Mouse (Mus musculus): ENCODE results near the gene Ap5z1.

Gene Ap5z1

GRCm38 (mm10) chr5:142463461-142464454 is at the start of gene Ap5z1:
Gene Ap5z1, plus strand, starts transcription at chr5:142463944.
- peak; percentile 97 for DNase-seq (ENCODE audit: low spot score)

GRCm38 (mm10) chr5:142415401-142415800 is 48.3 kb upstream of the Ap5z1 start:
- DNase-seq (ENCODE audit: low spot score): no peak

GRCm38 (mm10) chr5:142416070-142416775 is 47.5 kb upstream of the Ap5z1 start:
- no peak for DNase-seq (ENCODE audit: low spot score)

- no peak for DNase-seq (ENCODE audit: low spot score)
Observed at GRCm38 (mm10) chr5:142417104-142417503, 46.6 kb upstream of the Ap5z1 start.

- DNase-seq (ENCODE audit: low spot score): no peak
Observed at GRCm38 (mm10) chr5:142417876-142418275, 45.9 kb upstream of the Ap5z1 start.

- no peak for DNase-seq (ENCODE audit: low spot score)
Observed at GRCm38 (mm10) chr5:142418419-142418818, 45.3 kb upstream of the Ap5z1 start.

GRCm38 (mm10) chr5:142420317-142420716 is 43.4 kb upstream of the Ap5z1 start:
- no peak for DNase-seq (ENCODE audit: low spot score)

GRCm38 (mm10) chr5:142420920-142421319 is 42.8 kb upstream of the Ap5z1 start:
- DNase-seq (ENCODE audit: low spot score): no peak

GRCm38 (mm10) chr5:142421886-142422285 is 41.9 kb upstream of the Ap5z1 start:
- no peak for DNase-seq (ENCODE audit: low spot score)

- DNase-seq (ENCODE audit: low spot score): no peak
Observed at GRCm38 (mm10) chr5:142423141-142423540, 40.6 kb upstream of the Ap5z1 start.

- DNase-seq (ENCODE audit: low spot score): no peak
Observed at GRCm38 (mm10) chr5:142423701-142424100, 40.0 kb upstream of the Ap5z1 start.

GRCm38 (mm10) chr5:142424627-142425349 is 39.0 kb upstream of the Ap5z1 start:
- DNase-seq (ENCODE audit: low spot score): no peak

- no peak for DNase-seq (ENCODE audit: low spot score)
Observed at GRCm38 (mm10) chr5:142426476-142426875, 37.3 kb upstream of the Ap5z1 start.

GRCm38 (mm10) chr5:142427876-142428275 is 35.9 kb upstream of the Ap5z1 start:
- DNase-seq (ENCODE audit: low spot score): peak; percentile 23

GRCm38 (mm10) chr5:142428691-142429090 is 35.1 kb upstream of the Ap5z1 start:
- DNase-seq (ENCODE audit: low spot score): no peak

GRCm38 (mm10) chr5:142431029-142431428 is 32.7 kb upstream of the Ap5z1 start:
- DNase-seq (ENCODE audit: low spot score): no peak

GRCm38 (mm10) chr5:142431811-142432434 is 31.8 kb upstream of the Ap5z1 start:
- DNase-seq (ENCODE audit: low spot score): no peak

GRCm38 (mm10) chr5:142432695-142433094 is 31.0 kb upstream of the Ap5z1 start:
- DNase-seq (ENCODE audit: low spot score): no peak

- no peak for DNase-seq (ENCODE audit: low spot score)
Observed at GRCm38 (mm10) chr5:142434052-142434451, 29.7 kb upstream of the Ap5z1 start.

GRCm38 (mm10) chr5:142435736-142436135 is 28.0 kb upstream of the Ap5z1 start:
- DNase-seq (ENCODE audit: low spot score): no peak

- no peak for DNase-seq (ENCODE audit: low spot score)
Observed at GRCm38 (mm10) chr5:142438380-142438938, 25.3 kb upstream of the Ap5z1 start.

Measured in embryo, embryonic 10.5 days (tissue).